Mouse (Mus musculus): ENCODE results near the gene Spata6. TPM values are rescaled to one million over a fixed set of nuclear protein-coding genes. Genes with fewer than 3 reads are reported as not detected.

Gene Spata6
- polyA plus RNA-seq (2015; fragmentation: Illumina TruSeq; extraction: RNeasy Lipid Tissue Mini Kit (QIAGEN cat#74804); ENCODE audit: low read depth, low replicate concordance) = 5.4 TPM

DNA sequence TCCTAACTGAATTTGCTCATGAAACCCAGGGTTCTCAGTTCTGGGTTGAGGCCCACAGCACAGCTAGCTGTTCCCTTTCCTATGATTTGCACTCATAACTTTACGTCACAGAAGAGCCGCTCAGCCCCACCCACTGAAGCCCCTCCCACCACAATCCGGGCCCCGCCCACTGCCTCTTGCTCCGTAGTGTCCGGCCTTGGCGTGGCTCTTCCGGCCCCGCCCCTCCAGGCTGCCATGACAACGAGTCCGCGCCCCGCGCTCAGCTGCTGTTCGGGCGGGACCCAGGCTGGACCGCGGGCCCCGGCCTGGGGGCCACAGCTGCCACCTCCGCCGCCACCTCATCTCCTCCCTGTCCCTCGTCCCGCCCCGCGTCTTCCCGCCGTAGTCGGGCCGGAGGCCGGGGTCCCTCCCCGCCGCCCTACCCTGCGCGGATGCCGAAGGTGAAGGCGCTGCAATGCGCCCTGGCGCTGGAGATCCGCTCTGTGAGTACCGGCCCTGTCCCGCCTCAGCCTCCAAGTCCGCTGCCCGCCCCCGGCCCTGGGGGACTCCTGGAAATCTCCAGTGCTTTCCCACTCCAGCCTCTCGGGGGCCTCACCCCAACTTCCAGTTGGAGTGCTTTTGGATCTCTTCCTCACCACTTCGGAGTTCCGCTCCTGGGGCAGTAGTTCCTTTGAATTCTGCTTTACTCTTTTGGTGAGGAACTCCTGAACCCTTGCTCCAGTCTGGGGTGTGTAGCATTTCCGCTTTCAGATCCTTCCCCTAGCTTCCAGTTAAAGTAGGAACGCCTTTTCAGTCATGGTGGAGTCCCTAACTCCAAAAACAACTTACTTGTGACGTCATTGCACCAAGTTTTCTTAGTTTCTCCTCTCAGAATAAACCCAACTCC lies at the start of gene Spata6:
TSS of gene Spata6 (plus strand) at position 209 of the 886 bp plus-strand sequence.

Other genes with a start within 250 kb of the Spata6 start
- gene Slc5a9, start 182.9 kb downstream of the Spata6 start, polyA plus RNA-seq (2015; fragmentation: Illumina TruSeq; extraction: RNeasy Lipid Tissue Mini Kit (QIAGEN cat#74804); ENCODE audit: low read depth, low replicate concordance) = not detected
- not detected for gene Skint8, start 199.4 kb downstream of the Spata6 start, polyA plus RNA-seq (2015; fragmentation: Illumina TruSeq; extraction: RNeasy Lipid Tissue Mini Kit (QIAGEN cat#74804); ENCODE audit: low read depth, low replicate concordance)

All from brain, adult 10 weeks (tissue).